Mouse (Mus musculus) thymus, postnatal 14 days (tissue): ENCODE measurements at regions not wholly inside any gene's neighbourhood (a gene's known extent, or its start where the extent isn't known, plus 50 kb on each side); places are given as distances from the start of the nearest gene placed in this dataset.

ENCODE experiments used
- DNase-seq: peaks from one replicate; pipeline ENCODE4 v3.0.0; 2021

DNA sequence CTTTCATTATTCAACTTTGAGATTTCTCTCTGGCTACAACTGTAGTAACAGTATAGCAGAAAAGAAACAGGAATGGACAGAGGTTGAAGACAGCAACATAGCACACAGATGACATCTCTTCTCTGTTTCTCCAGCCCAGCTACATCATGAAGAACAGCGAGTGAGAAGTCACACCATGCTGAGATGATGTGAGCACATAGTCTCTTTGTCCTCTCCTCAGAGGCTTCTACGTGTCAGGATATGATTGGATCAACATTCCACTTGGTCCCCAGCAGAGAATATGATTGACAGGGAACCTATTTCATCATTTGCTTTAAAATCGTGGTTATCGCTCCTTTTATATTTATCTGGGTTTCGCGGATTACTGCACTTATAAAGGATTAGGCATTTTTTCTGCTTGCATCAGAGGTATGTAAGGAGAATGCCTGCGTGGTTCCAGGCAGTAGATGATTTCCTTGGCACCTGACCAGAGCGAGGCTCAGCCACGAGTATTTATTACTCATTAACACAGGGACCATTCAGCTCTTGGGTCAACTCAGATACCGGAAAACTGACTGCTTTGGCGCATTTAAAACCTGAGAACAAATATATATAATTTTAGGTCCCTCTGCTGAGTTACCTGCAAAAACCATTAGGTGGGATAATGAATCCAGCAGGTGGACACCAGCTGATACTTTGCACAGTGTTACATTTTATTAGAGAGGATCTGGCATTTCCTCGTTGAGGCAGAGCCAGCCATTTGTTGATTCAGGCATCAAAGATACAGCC lies 237.9 kb upstream of the Gm5148 start:
- no peak for DNase-seq

- DNase-seq = no peak
Measured at GRCm38 (mm10) chr3:37958361-37958978, 234.2 kb upstream of the Gm5148 start.

DNA sequence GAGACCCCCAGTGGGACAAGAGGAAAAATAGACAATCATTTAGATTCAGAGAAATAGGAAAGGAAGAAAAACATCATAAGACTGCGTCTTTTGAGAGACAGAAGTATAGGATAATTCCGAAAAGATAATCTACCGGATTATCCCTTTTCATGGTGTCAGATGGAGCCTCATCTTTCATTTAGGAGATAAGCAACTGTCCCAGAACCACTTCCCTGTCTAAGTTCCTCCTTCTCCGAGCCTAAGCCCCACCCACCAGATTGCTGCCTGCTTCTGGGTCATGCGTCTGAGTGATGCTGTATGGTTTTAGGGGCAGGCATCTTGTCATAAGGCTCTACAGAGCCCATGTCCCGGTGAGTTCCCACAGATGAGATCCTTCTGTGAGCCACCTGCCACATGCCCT lies 232.3 kb upstream of the Gm5148 start:
- no peak for DNase-seq

DNA sequence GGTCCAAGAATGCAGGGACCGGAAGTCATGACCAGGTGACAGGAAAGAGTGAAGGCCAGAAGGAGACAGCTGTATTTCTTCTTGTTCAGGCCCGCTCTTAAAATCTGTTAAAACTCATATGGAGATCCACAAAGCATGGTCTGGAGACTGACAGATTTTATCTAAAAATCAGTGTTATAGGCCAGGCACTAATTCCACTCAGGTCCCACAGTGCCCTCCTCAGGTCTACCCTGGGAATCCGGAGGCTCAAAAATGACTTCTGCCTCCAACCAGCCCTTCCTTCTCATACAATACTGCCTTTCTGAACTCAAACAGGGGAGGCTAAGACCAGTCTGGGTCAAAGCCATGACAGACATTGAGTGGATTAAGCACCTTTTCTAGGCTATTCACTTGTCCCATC lies 228.6 kb upstream of the Gm5148 start:
- peak; percentile 21 for DNase-seq

DNA sequence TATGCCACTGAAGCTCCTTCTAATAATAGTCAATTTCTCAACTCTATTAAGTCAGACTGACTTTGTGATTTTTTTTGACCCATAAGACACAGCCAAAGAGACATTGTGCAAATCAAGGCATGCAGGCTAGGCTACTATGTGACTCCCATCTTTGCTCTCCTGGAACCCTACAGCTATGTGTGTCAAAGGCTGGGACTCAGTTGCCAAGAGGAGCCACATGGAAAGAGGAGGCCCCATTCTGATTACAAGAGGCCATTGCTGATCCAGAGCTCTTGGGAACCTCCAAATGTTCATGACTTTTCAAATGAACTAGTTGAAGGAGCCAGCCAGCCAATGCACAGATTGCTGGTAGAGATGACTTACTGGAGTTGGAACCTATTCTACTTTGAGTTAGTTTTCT lies 228.0 kb upstream of the Gm5148 start:
- no peak for DNase-seq

DNA sequence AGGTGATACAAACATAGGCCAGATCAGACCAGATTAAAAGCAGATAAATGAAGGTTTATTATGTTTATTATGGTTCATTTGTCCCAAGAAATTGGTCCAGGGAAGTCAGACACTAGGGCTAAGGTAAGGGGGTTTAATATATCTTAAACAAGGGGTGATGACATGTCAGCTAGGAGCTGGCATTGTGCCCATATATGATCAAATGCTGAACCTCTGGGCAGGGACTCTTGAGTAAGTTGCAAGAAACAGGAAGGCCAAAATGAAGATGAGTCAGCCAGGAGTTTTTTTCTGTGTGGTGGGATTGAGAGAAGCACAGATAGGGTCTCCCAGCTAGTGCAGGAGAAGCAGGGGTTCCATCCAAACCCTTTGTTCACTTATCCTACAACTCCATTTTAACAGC lies 219.4 kb upstream of the Gm5148 start:
- no peak for DNase-seq

DNA sequence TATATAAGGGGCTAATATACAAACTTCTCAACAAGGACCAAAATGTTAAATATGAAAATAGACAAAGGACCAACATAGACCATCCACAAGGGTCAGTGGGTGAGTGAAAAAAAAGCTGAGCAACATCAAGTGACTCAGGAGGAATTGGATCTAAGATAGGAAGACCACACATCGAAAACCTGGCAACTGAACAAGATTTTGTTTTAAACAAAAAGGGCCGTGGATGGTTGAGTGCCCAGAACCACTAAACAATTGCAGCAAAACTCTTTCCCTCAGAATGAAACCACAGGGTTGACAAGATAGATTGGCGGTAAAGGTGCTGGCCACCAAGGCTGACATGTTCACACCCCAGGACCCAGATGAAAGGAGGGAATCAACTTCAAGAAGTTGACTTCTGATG lies 215.7 kb upstream of the Gm5148 start:
- no peak for DNase-seq

DNA sequence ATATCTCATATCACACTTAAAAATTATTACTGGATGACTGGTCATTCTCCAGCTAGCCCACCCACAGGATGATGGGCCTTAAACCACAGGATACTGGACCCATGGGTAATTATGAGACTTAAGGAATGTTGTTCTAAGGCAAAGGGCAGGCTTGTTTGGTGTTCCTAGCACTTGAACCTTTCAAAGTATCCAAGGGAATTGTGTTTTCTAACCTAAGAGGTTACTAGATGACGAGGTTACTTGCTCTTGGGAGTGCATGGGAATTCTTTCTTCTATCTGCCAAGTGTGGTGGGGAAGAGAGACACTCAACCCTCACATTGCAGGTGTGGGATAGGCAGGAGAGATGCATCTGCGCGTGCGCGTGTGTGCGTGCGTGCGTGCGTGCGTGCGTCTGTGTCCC lies 214.6 kb upstream of the Gm5148 start:
- no peak for DNase-seq

GRCm38 (mm10) chr3:37938284-37938596 lies 213.9 kb upstream of the Gm5148 start:
- no peak for DNase-seq

GRCm38 (mm10) chr3:37937381-37938283 lies 213.3 kb upstream of the Gm5148 start:
- DNase-seq = no peak

DNA sequence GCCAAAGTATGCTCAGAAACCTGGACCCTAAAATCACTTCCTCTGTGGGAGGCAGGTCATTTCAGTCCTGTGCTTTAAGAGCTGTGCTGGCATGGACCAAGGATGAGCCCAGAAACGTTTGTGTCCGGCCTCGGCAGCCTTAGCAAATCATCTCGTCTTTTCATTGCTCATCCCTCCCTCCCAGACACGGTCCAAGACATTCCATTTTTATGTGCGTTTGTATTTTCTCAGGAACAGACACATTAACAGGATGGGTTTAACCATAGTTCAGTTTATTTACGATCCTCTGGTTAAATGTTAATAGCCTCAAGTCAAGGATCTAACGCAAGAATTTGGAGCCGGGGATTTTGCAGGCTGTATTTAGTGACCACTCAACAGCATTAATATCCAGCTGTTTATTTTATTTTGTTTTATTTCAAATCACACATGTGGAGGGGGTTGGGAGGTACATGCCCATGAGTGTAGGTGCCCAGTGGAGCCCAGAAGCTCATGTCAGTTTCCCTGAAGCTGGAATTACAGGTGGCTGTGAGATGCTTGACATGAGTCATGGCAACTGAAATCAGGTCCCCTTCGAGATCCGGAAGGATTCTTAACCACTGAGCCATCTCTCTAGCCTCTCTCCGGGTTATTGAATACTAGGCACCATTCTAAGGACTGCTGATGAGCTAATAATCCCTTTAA lies 212.1 kb upstream of the Gm5148 start:
- no peak for DNase-seq

DNA sequence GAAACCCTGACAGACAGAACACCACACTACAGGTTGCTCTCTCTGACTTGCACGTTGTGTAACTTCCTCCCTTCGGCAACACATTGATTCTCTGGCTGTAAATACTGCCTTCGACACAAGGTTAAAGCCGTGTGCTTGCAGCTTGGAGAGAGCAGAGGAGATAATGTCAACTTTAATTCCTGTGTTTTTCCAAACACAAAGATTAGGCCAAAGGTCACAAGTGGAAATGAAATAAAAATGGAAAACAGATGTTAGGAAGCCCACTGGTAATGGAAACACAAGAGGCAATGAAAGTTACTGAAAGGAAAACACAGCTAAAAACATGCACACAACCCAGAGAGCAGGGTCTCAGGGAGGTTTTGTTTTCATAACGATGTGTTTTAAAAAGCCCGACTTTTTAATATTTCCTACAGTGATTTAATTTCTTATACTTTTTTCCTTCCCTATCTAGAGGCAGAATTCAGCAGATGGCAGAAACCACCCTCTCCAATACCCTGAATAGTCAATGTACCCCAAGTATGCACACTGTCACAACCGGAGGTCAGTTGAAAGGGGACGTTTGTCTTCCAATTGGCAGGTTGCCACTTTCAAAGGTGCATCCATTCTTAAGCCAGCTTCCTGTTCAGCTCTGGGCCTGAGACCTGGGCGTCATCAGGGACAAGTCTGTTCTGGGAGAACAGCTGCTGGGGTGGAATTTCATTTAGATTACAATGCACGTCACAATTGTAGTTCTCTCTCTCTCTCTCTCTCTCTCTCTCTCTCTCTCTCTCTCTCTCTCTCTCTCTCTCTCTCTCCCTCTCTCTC lies 210.8 kb upstream of the Gm5148 start:
- DNase-seq = no peak

DNA sequence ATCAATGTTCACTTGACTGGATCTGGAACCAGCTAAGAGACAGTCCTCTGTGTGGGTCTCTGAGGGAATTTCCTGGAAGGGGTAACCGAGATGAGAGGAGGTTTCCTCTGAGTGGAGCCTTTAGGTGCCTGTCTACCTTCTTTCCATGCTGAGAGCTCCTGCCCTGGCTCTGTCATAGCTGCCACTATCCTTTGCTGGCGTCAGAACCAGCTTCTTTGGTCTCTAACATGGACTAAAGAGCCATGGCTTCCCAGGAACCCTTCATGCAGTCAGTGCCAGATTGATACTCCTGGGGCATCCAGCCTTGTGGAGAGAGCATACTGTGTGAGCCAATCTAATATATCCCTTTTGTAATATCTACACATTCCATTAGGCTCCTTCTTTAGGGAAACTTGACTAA lies 209.9 kb upstream of the Gm5148 start:
- DNase-seq = no peak

DNA sequence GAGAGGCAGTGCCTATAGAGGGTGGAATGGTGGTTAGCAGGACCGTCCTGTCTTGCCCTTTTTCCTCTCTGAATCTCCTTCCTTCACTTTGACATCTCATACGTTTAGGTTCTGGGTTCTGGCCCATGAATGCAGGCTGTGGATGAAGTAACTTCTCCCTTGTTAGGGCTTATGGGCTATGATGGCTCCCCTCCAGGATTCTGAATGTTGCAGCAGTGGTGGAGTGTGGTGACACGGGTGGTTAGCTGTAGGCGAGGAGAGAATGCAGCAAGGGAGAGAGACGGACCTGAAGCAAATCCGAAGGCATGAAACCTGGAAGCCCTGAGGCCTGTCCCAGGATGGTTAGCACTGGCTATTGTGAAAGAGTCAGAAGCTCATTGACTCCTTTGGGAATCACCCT lies 204.4 kb upstream of the Gm5148 start:
- no peak for DNase-seq

GRCm38 (mm10) chr3:37919450-37920156 lies 195.3 kb upstream of the Gm5148 start:
- DNase-seq = peak; percentile 25

DNA sequence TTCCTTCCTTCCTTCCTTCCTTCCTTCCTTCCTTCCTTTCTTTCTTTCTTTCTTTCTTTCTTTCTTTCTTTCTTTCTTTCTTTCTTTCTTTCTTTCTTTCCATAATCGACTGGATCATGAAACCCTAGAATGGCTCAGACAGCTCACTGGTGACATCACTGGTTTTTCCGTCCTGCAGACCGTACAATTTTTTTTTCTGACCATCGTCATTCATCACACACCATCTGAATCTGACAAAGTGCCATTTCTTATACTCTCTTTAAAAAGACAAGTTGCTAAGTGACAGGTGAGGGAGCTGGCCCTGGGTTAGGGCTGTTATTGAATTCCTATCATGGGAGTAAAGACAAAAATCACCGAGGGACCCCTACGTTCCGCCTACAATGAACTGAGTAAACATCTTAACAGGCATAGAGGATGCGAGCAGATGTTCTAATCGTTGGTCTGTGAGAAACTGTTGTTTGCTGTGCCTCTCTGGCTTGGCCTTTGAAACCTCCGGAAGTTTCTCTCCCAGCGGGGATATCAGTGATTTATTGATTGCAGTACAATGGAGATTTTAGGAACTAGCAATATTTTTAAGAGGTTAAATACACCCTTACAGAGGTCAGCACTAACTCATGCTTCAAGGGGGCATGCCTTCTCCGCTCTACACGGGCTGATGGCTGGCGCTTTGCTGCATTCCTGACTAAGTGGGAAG lies 192.6 kb upstream of the Gm5148 start:
- DNase-seq = no peak

- DNase-seq = no peak
Measured at GRCm38 (mm10) chr3:37916281-37916680, 192.0 kb upstream of the Gm5148 start.

GRCm38 (mm10) chr3:37915673-37916072 lies 191.4 kb upstream of the Gm5148 start:
- no peak for DNase-seq

DNA sequence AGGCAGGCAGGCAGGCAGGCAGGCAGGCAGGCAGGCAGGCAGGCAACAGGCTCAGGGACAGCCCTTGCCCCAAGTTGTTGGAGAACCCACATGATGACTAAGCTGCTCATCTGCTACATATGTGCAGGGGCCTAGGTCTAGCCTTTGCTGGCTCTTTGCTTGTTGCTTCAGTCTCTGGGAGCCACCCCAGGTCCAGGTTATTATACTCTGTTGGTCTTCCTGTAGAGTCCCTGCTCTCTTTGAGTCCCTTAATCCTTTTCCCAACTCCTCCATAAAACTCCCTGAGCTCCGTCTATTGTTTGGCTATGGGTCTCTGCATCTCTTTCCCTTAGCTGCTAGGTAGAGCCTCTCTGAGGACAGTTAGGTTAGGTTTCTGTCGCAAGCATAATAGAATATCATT lies 189.8 kb upstream of the Gm5148 start:
- DNase-seq = no peak

DNA sequence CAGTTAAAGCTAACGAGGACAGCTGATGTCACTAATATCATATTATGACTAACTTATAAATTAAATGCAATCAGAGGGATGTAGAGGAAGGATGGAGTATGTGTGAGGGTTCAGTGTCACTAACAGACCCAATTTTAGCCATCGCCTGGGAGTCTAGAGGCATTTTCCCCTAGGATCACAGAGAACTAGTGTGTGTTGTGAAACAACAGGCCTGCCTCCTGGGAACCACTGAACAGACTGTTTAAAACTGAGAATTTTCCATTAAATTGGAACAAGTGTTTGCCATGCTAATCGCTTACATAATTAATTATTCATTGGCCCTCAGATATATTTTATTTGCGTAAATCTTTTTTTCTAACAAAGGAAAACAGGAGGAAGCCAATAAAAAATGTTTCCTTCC lies 185.5 kb upstream of the Gm5148 start:
- DNase-seq = no peak

- no peak for DNase-seq
Measured at GRCm38 (mm10) chr3:37909008-37909407, 184.7 kb upstream of the Gm5148 start.
